Mouse (Mus musculus) lung, adult 2 months (tissue): ENCODE results near the gene Jade2. TPM values are rescaled to one million over a fixed set of nuclear protein-coding genes. Genes with fewer than 3 reads are reported as not detected.
A peak's percentile ranks its signal among the peaks of the same experiment; 100 is the strongest.

ENCODE experiments used
- DNase-seq: peaks from one replicate; pipeline ENCODE4 v3.0.0; 2022
- H3K4me1 ChIP-seq: fragments of 200-500 bp; 2 replicates; pipeline ENCODE4 v1.6.1; 2011; ENCODE audit warnings: low read length; ENCODE audit not compliant: control insufficient read depth, insufficient read depth
- H3K4me3 ChIP-seq: fragments of 200-500 bp; replicated peaks from 2 replicates; pipeline ENCODE3; 2011; ENCODE audit warnings: low read depth, mild to moderate bottlenecking, control low read depth, low read length; ENCODE audit errors: extremely low read depth
- CTCF ChIP-seq: fragments of 200-500 bp; IDR thresholded peaks from 2 replicates; pipeline ENCODE4 v1.5.1; 2011; ENCODE audit warnings: mild to moderate bottlenecking, low read length, control low read depth; ENCODE audit not compliant: insufficient read depth
- POLR2A ChIP-seq: fragments of 200-500 bp; IDR thresholded peaks from 2 replicates; pipeline ENCODE4 v1.6.1; 2011; ENCODE audit warnings: low read depth, mild to moderate bottlenecking, control low read depth, low read length, borderline replicate concordance; ENCODE audit errors: extremely low read depth
- WGBS: fragments of 180-500 bp; shearing (Covaris S2); methylation state at CpG from one replicate; pipeline ENCODE4 v1.1.7; 2018; 5-methylcytosine and 5-hydroxymethylcytosine counted together
- polyA plus RNA-seq: library from polyadenylated mRNA; depleted of rRNA; stranded (reverse); fragments of >200 nt; gene quantifications from 2 replicates; pipeline ENCODE4 v1.2.3, GENCODE M21; 2012

Gene Jade2
- polyA plus RNA-seq, 1 experiment, result 23.6 TPM

DNA sequence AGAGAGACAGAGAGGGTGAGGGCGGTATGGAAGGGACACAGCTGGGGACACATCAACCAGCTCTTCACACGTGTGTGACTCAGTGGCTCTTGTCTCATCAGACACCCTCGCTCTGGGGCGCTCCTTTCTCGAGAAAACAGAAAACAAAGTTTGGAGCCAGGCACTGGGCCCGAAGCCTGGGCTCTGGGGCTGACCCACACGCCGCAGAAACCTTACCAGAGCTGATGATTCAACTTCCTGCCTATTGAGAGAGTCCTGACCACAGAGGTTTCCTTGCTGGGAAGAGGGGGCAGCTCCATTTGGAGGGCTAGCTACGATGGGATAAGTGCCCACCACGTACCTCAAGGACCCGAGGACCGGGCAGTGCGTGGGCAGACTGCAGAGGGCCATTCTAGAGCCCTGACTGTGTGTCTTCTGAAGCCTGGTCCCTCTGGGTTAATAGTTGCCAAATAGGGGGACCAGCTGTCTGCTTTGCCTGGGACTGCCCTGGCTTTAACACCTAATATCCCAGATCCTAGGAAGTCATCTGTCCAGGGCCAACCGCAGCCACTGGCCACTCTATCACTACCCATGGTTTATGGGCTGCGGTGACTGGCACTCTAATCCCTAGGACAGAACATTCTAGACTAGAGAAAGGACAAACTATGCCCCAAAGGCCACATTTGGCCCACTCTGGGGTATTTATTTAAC lies 23.7 kb upstream of the Jade2 start:
- Histone ChIP-seq H3K4me1 (peaks cover 11% of the 10 kb centered on the region; the same call in 1 of the 2 replicates), H3K4me3 (no peak overlapping the region)
- no peak for DNase-seq
- 68% methylated on average over 15 of the region's 15 CpGs for whole genome bisulfite sequencing
- no peak for TF ChIP-seq CTCF
- no peak for TF ChIP-seq POLR2A

DNA sequence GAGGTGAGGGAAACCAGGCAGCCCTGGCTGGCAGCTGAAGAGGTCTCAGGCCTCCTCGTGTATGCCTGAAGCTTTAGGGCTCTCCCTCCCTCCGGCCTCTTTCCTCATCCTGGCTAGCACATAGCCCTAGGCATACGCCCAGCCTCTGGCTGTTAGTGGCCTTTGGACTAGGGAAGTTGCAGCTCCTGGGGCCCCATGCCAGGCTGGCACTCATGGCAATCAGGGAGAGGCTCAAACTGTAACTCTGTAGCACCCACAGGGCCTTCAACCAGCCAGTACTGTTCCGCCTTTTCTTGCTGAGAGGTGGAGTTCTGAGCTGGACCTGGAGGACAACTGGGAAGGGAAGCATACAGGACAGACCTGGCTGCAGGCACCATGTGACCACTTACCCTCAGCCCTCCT lies 19.5 kb upstream of the Jade2 start:
- WGBS, result 68% methylated on average over 4 of the region's 4 CpGs

GRCm38 (mm10) chr11:51875792-51876195 lies 18.3 kb upstream of the Jade2 start:
- TF ChIP-seq CTCF (no peak), POLR2A (0 out of 2 replicates have a peak, but pooled peaks have one; percentile 11)
- no peak overlapping the region for H3K4me3 ChIP-seq
- DNase-seq, result no peak
- 48% methylated on average over 4 of the region's 4 CpGs for WGBS
- peaks cover 13% of the 10 kb centered on the region for H3K4me1 ChIP-seq

More for the DNA sequence above, 19.5 kb upstream of the Jade2 start:
- Histone ChIP-seq H3K4me3 (no peak overlapping the region), H3K4me1 (peaks cover 16% of the 10 kb centered on the region)
- TF ChIP-seq POLR2A (no peak), CTCF (no peak)
- no peak for DNase-seq

DNA sequence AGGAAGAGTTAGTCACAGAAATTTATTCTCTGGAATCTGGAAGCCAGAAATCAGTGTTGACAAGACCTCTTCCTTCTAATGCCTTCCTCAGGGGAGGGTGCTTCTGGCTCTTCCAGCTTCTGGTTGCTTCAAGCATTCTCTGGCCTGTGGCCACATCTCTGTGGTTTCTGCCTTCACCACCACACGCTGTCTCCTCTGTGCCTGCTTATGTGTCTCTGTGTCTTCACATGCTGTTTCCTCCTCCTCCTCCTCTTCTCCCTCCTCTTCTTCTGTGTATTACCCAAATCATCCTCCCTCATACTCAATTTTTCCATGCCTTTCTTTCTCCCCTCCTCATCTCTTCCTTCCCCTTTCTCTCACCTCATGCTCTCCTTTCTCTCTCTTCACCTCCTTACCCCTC lies 17.6 kb upstream of the Jade2 start:
- TF ChIP-seq CTCF (no peak), POLR2A (no peak)
- peak; percentile 44 for DNase-seq
- H3K4me3 ChIP-seq, result no peak overlapping the region
- peaks cover 13% of the 10 kb centered on the region for H3K4me1 ChIP-seq
- WGBS, result 0% methylated on average over 1 of the region's 1 CpGs

GRCm38 (mm10) chr11:51874266-51875036 lies 17.0 kb upstream of the Jade2 start:
- no peak for TF ChIP-seq CTCF
- TF ChIP-seq POLR2A, result peak; percentile 86; the same call in 1 of the 2 replicates

GRCm38 (mm10) chr11:51873141-51873540 lies 15.7 kb upstream of the Jade2 start:
- H3K4me1 ChIP-seq, result peaks cover 13% of the 10 kb centered on the region
- H3K4me3 ChIP-seq, result no peak overlapping the region
- WGBS, result 94% methylated on average over 5 of the region's 5 CpGs
- TF ChIP-seq CTCF (no peak), POLR2A (no peak)
- DNase-seq, result no peak

More at GRCm38 (mm10) chr11:51874266-51875036, 17.0 kb upstream of the Jade2 start:
- DNase-seq, result peak; percentile 69
- H3K4me1 ChIP-seq, result peaks cover 13% of the 10 kb centered on the region
- H3K4me3 ChIP-seq, result no peak overlapping the region
- WGBS, result 30% methylated on average over 7 of the region's 7 CpGs

DNA sequence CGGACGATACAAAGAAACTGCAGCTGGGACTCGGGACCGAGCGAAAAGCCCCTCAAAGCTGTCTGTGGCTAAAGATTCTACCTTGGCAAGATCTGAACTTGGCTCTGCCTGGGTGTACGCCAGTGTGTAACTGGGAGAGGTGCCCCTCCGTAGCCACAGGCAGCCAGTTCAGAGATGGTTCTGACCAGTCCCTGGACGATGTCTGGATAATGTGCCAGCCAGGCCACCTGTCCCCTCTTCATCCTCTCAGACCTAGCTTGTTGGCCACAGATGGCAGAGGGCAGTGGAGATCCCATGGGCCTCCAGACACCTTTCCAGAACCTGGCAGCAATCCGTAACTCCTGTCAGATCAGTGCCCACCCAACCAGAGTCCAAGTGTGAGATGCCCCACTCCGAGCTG lies 9.8 kb upstream of the Jade2 start:
- no peak overlapping the region for H3K4me3 ChIP-seq
- DNase-seq, result no peak
- TF ChIP-seq POLR2A (no peak), CTCF (no peak)
- 93% methylated on average over 10 of the region's 10 CpGs for WGBS
- no peaks in the 10 kb centered on the region for H3K4me1 ChIP-seq

GRCm38 (mm10) chr11:51866020-51866419 lies 8.6 kb upstream of the Jade2 start:
- WGBS, result 44% methylated on average over 3 of the region's 3 CpGs
- DNase-seq, result no peak
- no peak overlapping the region for H3K4me3 ChIP-seq
- TF ChIP-seq CTCF (no peak), POLR2A (no peak)
- H3K4me1 ChIP-seq, result no peaks in the 10 kb centered on the region

DNA sequence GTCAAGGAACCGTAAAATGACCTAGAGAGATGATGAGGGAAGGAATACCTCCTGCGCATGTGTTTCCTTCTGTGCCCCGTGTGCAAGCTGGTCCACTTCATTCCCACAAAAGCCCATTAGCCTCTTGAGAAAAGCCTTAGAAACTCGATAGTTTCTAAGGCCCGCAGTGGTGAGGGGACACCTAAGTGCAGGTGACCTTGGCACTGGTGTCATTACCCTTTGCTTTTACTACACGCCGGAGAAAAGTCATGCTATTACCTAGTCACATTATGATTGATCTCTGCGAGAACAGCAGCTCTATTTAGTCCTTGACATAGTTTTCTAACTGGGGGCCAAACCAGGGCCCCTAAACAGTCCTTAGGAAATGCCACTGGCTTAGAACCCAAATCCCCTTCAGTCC lies 3.2 kb upstream of the Jade2 start:
- no peak for DNase-seq
- Histone ChIP-seq H3K4me1 (peaks cover 2% of the 10 kb centered on the region; the same call in 1 of the 2 replicates), H3K4me3 (no peak overlapping the region)
- TF ChIP-seq CTCF (no peak), POLR2A (no peak)
- WGBS, result 88% methylated on average over 8 of the region's 8 CpGs
